Mouse (Mus musculus) heart, adult 8-10 months (tissue): ENCODE data around the gene Olfr1335. TPM values are rescaled to one million over a fixed set of nuclear protein-coding genes. Genes with fewer than 3 reads are reported as not detected.

Experiments used
- DNase-seq: peaks from one replicate; pipeline ENCODE4 v3.0.0; 2022; ENCODE audit warnings: low spot score
- total RNA-seq, 4 experiments: library from RNA; stranded (reverse); gene quantifications; 2 replicates each; pipeline ENCODE4 v1.2.4; 2022

Olfr1335 gene
- total RNA-seq = not detected

DNA sequence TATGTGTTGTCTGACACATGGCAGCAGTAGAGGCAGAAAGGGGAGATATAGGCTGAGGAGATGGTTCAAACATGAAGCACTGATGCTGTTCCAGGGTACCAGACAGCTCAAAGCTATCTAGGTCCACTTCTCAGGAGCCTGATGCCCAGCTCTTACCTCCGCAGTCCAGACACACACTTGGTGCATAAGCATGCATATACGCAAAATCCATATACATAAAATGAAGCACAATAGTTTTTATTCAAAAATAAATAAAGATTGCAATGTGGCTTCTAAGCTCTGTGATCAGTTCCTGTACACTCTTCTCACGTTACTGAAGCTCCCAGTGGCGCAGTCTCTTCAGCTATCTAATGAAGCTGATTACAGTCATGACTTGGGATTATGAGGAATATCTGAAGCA lies at the start of gene Olfr1335:
TSS of gene Olfr1335 (minus strand) at position 101 of the 400 bp plus-strand sequence.
- no peak for DNase-seq

DNA sequence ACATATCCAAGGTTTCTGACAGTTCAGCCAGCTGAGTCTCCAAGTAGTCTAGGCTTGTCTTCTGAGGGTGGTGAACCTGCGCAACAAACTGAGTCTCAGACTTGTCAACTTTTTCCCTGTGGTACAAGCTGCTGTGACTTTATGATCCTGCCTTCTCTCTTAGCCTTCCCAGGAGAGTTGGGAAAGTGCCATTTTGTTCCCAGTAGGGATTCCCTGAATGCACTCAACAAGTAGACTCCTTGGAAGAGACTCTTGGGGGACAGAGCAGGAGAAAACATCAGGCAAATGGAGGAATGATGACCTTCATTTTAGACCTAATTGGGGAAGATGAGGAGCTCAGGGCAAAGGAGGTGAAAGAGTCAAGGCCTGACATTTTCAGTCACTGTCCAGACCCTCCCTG lies 26.4 kb upstream of the Olfr1335 start, which contains the start of gene Olfr1333:
TSS of gene Olfr1333 (minus strand) at position 101 of the 400 bp plus-strand sequence.
- no peak for DNase-seq

GRCm38 (mm10) chr4:118818921-118819320 lies 9.2 kb upstream of the Olfr1335 start:
- DNase-seq = no peak

- DNase-seq = peak; percentile 17
Observed at GRCm38 (mm10) chr4:118792796-118793195, 16.9 kb downstream of the Olfr1335 start.

DNA sequence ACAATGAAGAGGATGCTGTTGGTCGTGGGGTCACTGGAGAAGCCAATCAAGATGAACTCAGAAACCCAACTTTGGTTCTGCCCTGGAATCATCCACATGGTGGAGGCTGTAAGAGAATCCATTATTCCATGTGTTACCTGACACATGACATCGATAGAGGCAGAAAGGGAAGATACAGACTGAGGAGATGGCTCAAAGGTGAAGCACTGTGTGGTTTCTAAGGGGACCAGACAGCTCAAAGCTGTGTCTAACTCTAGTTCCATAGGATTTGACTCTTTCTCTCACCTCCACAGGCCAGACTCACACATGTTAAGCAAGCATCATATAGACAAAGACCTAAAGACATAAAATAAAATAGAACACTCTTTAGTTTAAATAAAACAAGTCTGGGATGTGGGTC lies 27.3 kb downstream of the Olfr1335 start, which contains the start of gene Olfr1337:
TSS of gene Olfr1337 (minus strand) at position 101 of the 400 bp plus-strand sequence.
- no peak for DNase-seq

Other genes with a start within 250 kb of the Olfr1335 start
- gene Cfap57, start 189.2 kb downstream of the Olfr1335 start, total RNA-seq = under 1 TPM in 1 of 4 experiments, not detected in 3; 0.06 TPM
- gene Ebna1bp2, start 189.1 kb downstream of the Olfr1335 start, total RNA-seq = 10 to 100 TPM; 26.6 to 42.0 (median 37.1) TPM
- not detected for gene Olfr62, start 151.0 kb downstream of the Olfr1335 start, total RNA-seq
- not detected for gene Olfr1342, start 117.2 kb downstream of the Olfr1335 start, total RNA-seq
- gene Olfr1341, start 106.4 kb downstream of the Olfr1335 start, total RNA-seq = not detected
- not detected for gene Olfr1340, start 89.8 kb downstream of the Olfr1335 start, total RNA-seq
- gene Olfr1339, start 77.8 kb downstream of the Olfr1335 start, total RNA-seq = not detected
- not detected for gene Olfr1338, start 51.2 kb downstream of the Olfr1335 start, total RNA-seq
- not detected for gene Olfr1337, start 27.4 kb downstream of the Olfr1335 start, total RNA-seq
- not detected for gene Olfr1333, start 26.3 kb upstream of the Olfr1335 start, total RNA-seq
- not detected for gene Olfr1331, start 54.7 kb upstream of the Olfr1335 start, total RNA-seq
- not detected for gene Olfr1330, start 78.7 kb upstream of the Olfr1335 start, total RNA-seq
- not detected for gene Olfr1329, start 107.5 kb upstream of the Olfr1335 start, total RNA-seq
- gene Olfr1328, start 128.7 kb upstream of the Olfr1335 start, total RNA-seq = not detected
- under 1 TPM in 3 of 4 experiments, not detected in 1; 0.09 to 0.19 (median 0.17) TPM for gene Lao1, start 151.6 kb upstream of the Olfr1335 start, total RNA-seq